ENCODE assay signal across 16 mouse cellular contexts in genomic region chr16:41912584-41913193, GRCm38 (mm10).
A peak's percentile ranks its signal among the peaks of the same experiment; 100 is the strongest.
DNase-seq lines count a peak whose midpoint lies in the region; ATAC-seq and TF ChIP-seq lines count a peak whose summit lies in the region.
"Had no signal": no experiment of that assay in that cellular context is flagged by ENCODE, and none has a peak within 500 bp of the region (broad histone marks: within the 10 kb centered on the region; RNA-seq: fewer than 3 reads in every experiment).

No protein-coding gene starts in this region.

- no peak overlapping the region for H3K4me3 ChIP-seq in hindbrain, embryonic 16.5 days (ENCODE audit: low read length)
- no peak overlapping the region for H3K4me3 ChIP-seq in hindbrain, embryonic 14.5 days (replicated peaks; ENCODE audit: low read length)
- no peak overlapping the region for H3K4me3 ChIP-seq in midbrain, embryonic 13.5 days (replicated peaks)
- no peak overlapping the region for H3K4me3 ChIP-seq in midbrain, postnatal 0 days (ENCODE audit: low read depth, low read length)
- no peak overlapping the region for H3K4me3 ChIP-seq in forebrain, embryonic 11.5 days (ENCODE audit: low read depth, low read length)
- no peak overlapping the region for H3K4me3 ChIP-seq in forebrain, embryonic 16.5 days (replicated peaks; ENCODE audit: low read length)
- H3K4me3 ChIP-seq: heart, embryonic 10.5 days; lung, embryonic 15.5 days; midbrain, embryonic 12.5 days had no signal

- WGBS in hindbrain, embryonic 16.5 days: 63% methylated on average over 4 of the region's 4 CpGs
- WGBS in hindbrain, embryonic 14.5 days: 67% methylated on average over 4 of the region's 4 CpGs
- WGBS in midbrain, embryonic 13.5 days: 68% methylated on average over 4 of the region's 4 CpGs
- WGBS in midbrain, postnatal 0 days: 55% methylated on average over 4 of the region's 4 CpGs
- WGBS in forebrain, embryonic 11.5 days: 51% methylated on average over 4 of the region's 4 CpGs
- WGBS in forebrain, embryonic 16.5 days: 35% methylated on average over 4 of the region's 4 CpGs

- H3K27me3 ChIP-seq in hindbrain, embryonic 16.5 days (replicated peaks; ENCODE audit: control insufficient read depth, insufficient read depth, low read length): no peaks in the 10 kb centered on the region
- H3K27me3 ChIP-seq in hindbrain, embryonic 14.5 days (ENCODE audit: control insufficient read depth, insufficient read depth, low read length): no peaks in the 10 kb centered on the region
- H3K27me3 ChIP-seq in midbrain, embryonic 13.5 days: no peaks in the 10 kb centered on the region
- no peaks in the 10 kb centered on the region for H3K27me3 ChIP-seq in midbrain, postnatal 0 days (ENCODE audit: insufficient read depth, low read length)
- no peaks in the 10 kb centered on the region for H3K27me3 ChIP-seq in forebrain, embryonic 11.5 days (ENCODE audit: control insufficient read depth, insufficient read depth, low read length)
- H3K27me3 ChIP-seq in forebrain, embryonic 16.5 days (replicated peaks; ENCODE audit: control insufficient read depth, insufficient read depth, low read length): no peaks in the 10 kb centered on the region
- H3K27me3 ChIP-seq: lung, embryonic 15.5 days; midbrain, embryonic 12.5 days had no signal

- no peaks in the 10 kb centered on the region; the same call in 1 of the 2 replicates for H3K4me1 ChIP-seq in hindbrain, embryonic 16.5 days (ENCODE audit: control insufficient read depth, insufficient read depth, low read depth, low read length)
- no peaks in the 10 kb centered on the region for H3K4me1 ChIP-seq in hindbrain, embryonic 14.5 days (replicated peaks; ENCODE audit: control insufficient read depth, insufficient read depth, low read length)
- peaks cover 10% of the 10 kb centered on the region for H3K4me1 ChIP-seq in midbrain, embryonic 13.5 days (replicated peaks)
- 0 out of 2 replicates have a peak, but pooled peaks cover 2% of the 10 kb centered on the region for H3K4me1 ChIP-seq in midbrain, postnatal 0 days (ENCODE audit: insufficient read depth, low read length)
- no peaks in the 10 kb centered on the region; the same call in 1 of the 2 replicates for H3K4me1 ChIP-seq in forebrain, embryonic 11.5 days (replicated peaks; ENCODE audit: control insufficient read depth, insufficient read depth, low read length)
- H3K4me1 ChIP-seq in forebrain, embryonic 16.5 days (replicated peaks; ENCODE audit: control insufficient read depth, insufficient read depth, low read length): peaks cover 5% of the 10 kb centered on the region; the same call in 1 of the 2 replicates
- H3K4me1 ChIP-seq: heart, embryonic 10.5 days; lung, embryonic 15.5 days had no signal

- ATAC-seq in hindbrain, embryonic 16.5 days: 0 out of 2 replicates have a peak, but pooled peaks have one; percentile 20
- no peak for ATAC-seq in hindbrain, embryonic 14.5 days (ENCODE audit: low FRiP score)
- ATAC-seq in midbrain, embryonic 13.5 days: peak; percentile 71; the same call in 1 of the 2 replicates
- ATAC-seq in midbrain, postnatal 0 days (ENCODE audit: low FRiP score): no peak
- ATAC-seq in forebrain, embryonic 11.5 days (replicated peaks; ENCODE audit: low FRiP score): peak; percentile 71
- peak; percentile 74 for ATAC-seq in forebrain, embryonic 16.5 days
- ATAC-seq: intestine, postnatal 0 days had no signal

- DNase-seq in hindbrain, embryonic 14.5 days (ENCODE audit: low spot score): no peak
- no peak for DNase-seq in midbrain, postnatal 0 days (ENCODE audit: low spot score)
- DNase-seq in forebrain, embryonic 11.5 days (ENCODE audit: low spot score): no peak
- no peak for DNase-seq in kidney, adult 9 months
- DNase-seq: cerebellum, adult 9-10 months; kidney, postnatal 14 days had no signal

- no peak overlapping the region for H3K27ac ChIP-seq in hindbrain, embryonic 16.5 days (ENCODE audit: low read depth, low read length)
- no peak overlapping the region for H3K27ac ChIP-seq in hindbrain, embryonic 14.5 days
- no peak overlapping the region for H3K27ac ChIP-seq in midbrain, embryonic 13.5 days
- H3K27ac ChIP-seq in midbrain, postnatal 0 days (ENCODE audit: low read depth, low read length): no peak overlapping the region
- no peak overlapping the region for H3K27ac ChIP-seq in forebrain, embryonic 11.5 days (ENCODE audit: low read depth, low read length)
- no peak overlapping the region for H3K27ac ChIP-seq in forebrain, embryonic 16.5 days (ENCODE audit: low read length)
- H3K27ac ChIP-seq: heart, embryonic 10.5 days; liver, embryonic 14.5 days; lung, embryonic 15.5 days; macrophage; midbrain, embryonic 12.5 days; stomach, postnatal 0 days had no signal

- H3K4me2 ChIP-seq in hindbrain, embryonic 16.5 days (ENCODE audit: low read length): no peak overlapping the region
- no peak overlapping the region for H3K4me2 ChIP-seq in hindbrain, embryonic 14.5 days (replicated peaks)
- no peak overlapping the region for H3K4me2 ChIP-seq in midbrain, embryonic 13.5 days (replicated peaks)
- no peak overlapping the region for H3K4me2 ChIP-seq in midbrain, postnatal 0 days (ENCODE audit: low read depth, low read length, poor library complexity, severe bottlenecking)
- no peak overlapping the region for H3K4me2 ChIP-seq in forebrain, embryonic 11.5 days (ENCODE audit: low read depth, low read length, severe bottlenecking)
- no peak overlapping the region for H3K4me2 ChIP-seq in forebrain, embryonic 16.5 days (ENCODE audit: low read length)
- H3K4me2 ChIP-seq: lung, embryonic 15.5 days; midbrain, embryonic 12.5 days had no signal

- H3K36me3 ChIP-seq in hindbrain, embryonic 16.5 days (ENCODE audit: control insufficient read depth, insufficient read depth, low read length): no peaks in the 10 kb centered on the region
- H3K36me3 ChIP-seq in hindbrain, embryonic 14.5 days (replicated peaks; ENCODE audit: control insufficient read depth, insufficient read depth): no peaks in the 10 kb centered on the region
- no peaks in the 10 kb centered on the region for H3K36me3 ChIP-seq in midbrain, embryonic 13.5 days
- no peaks in the 10 kb centered on the region for H3K36me3 ChIP-seq in midbrain, postnatal 0 days (ENCODE audit: insufficient read depth, low read length)
- H3K36me3 ChIP-seq in forebrain, embryonic 11.5 days (ENCODE audit: control insufficient read depth, insufficient read depth, low read length): no peaks in the 10 kb centered on the region
- H3K36me3 ChIP-seq in forebrain, embryonic 16.5 days (ENCODE audit: control insufficient read depth, insufficient read depth): no peaks in the 10 kb centered on the region
- H3K36me3 ChIP-seq: heart, embryonic 10.5 days; lung, embryonic 15.5 days; midbrain, embryonic 12.5 days had no signal

- no peak for TF ChIP-seq CTCF in midbrain, postnatal 0 days (IDR thresholded peaks at IDR 0.05)

- H3K9me3 ChIP-seq in hindbrain, embryonic 16.5 days (ENCODE audit: control insufficient read depth, low read length): no peaks in the 10 kb centered on the region
- H3K9me3 ChIP-seq in hindbrain, embryonic 14.5 days (ENCODE audit: control insufficient read depth, low read length): no peaks in the 10 kb centered on the region
- H3K9me3 ChIP-seq in midbrain, embryonic 13.5 days: no peaks in the 10 kb centered on the region
- no peaks in the 10 kb centered on the region for H3K9me3 ChIP-seq in midbrain, postnatal 0 days (ENCODE audit: low read length)
- no peaks in the 10 kb centered on the region for H3K9me3 ChIP-seq in forebrain, embryonic 11.5 days (ENCODE audit: control insufficient read depth, low read length)
- H3K9me3 ChIP-seq in forebrain, embryonic 16.5 days (ENCODE audit: control insufficient read depth, low read length): no peaks in the 10 kb centered on the region
- H3K9me3 ChIP-seq: heart, embryonic 10.5 days; lung, embryonic 15.5 days; midbrain, embryonic 12.5 days had no signal

- H3K9ac ChIP-seq in hindbrain, embryonic 16.5 days (ENCODE audit: low read depth, low read length): no peak overlapping the region
- no peak overlapping the region for H3K9ac ChIP-seq in hindbrain, embryonic 14.5 days
- no peak overlapping the region for H3K9ac ChIP-seq in midbrain, embryonic 13.5 days (replicated peaks)
- H3K9ac ChIP-seq in midbrain, postnatal 0 days (replicated peaks; ENCODE audit: low read length, poor library complexity, severe bottlenecking): no peak overlapping the region
- H3K9ac ChIP-seq in forebrain, embryonic 11.5 days (ENCODE audit: low read length): no peak overlapping the region
- H3K9ac ChIP-seq in forebrain, embryonic 16.5 days (replicated peaks; ENCODE audit: low read depth, low read length): no peak overlapping the region
- H3K9ac ChIP-seq: liver, embryonic 14.5 days; lung, embryonic 15.5 days; midbrain, embryonic 12.5 days had no signal

Comparison
In these comparisons a context has a peak if more than half of its experiments do, and no peak if none do; other contexts are left out.
1. ATAC-seq: peak in hindbrain, embryonic 16.5 days (single experiment), midbrain, embryonic 13.5 days (single experiment), forebrain, embryonic 11.5 days (single experiment) and forebrain, embryonic 16.5 days (single experiment); none in hindbrain, embryonic 14.5 days (single experiment) and midbrain, postnatal 0 days (single experiment).